In genomic region chr13:55446483-55447105, GRCm38 (mm10) we compare ENCODE assay signal across 8 mouse cellular contexts. TPM values are rescaled to one million over a fixed set of nuclear protein-coding genes. Genes with fewer than 3 reads are reported as not detected.
DNase-seq lines count a peak whose midpoint lies in the region; ATAC-seq and TF ChIP-seq lines count a peak whose summit lies in the region.

No protein-coding gene starts in this region.

- H3K4me3 ChIP-seq in heart, embryonic 13.5 days, result peak overlapping the region; percentile 90
- H3K4me3 ChIP-seq in bone marrow macrophage, adult 2 months (ENCODE audit: insufficient read depth, low read length), result peak overlapping the region; percentile 93
- H3K4me3 ChIP-seq in hindbrain, embryonic 13.5 days, result peak overlapping the region; percentile 80
- H3K4me3 ChIP-seq in midbrain, embryonic 14.5 days (replicated peaks; ENCODE audit: low read depth, low read length), result peak overlapping the region; percentile 82

- H3K27ac ChIP-seq in heart, embryonic 13.5 days (replicated peaks), result no peak overlapping the region; the same call in 1 of the 2 replicates
- 0 out of 2 replicates have a peak overlapping the region, but pooled peaks have one; percentile 40 for H3K27ac ChIP-seq in bone marrow macrophage, adult 2 months (ENCODE audit: insufficient read depth, low read depth, low read length)
- no peak overlapping the region for H3K27ac ChIP-seq in hindbrain, embryonic 13.5 days
- no peak overlapping the region for H3K27ac ChIP-seq in midbrain, embryonic 14.5 days (replicated peaks; ENCODE audit: low read depth, low read length)

- H3K27me3 ChIP-seq in heart, embryonic 13.5 days (replicated peaks), result no peaks in the 10 kb centered on the region
- no peaks in the 10 kb centered on the region for H3K27me3 ChIP-seq in hindbrain, embryonic 13.5 days
- no peaks in the 10 kb centered on the region for H3K27me3 ChIP-seq in midbrain, embryonic 14.5 days (ENCODE audit: control insufficient read depth, insufficient read depth, low read length)

- no peak for ATAC-seq in heart, embryonic 13.5 days (ENCODE audit: extremely low read depth, insufficient number of reproducible peaks, low FRiP score, low TSS enrichment)
- ATAC-seq in hindbrain, embryonic 13.5 days (ENCODE audit: low FRiP score), result no peak
- no peak for ATAC-seq in midbrain, embryonic 14.5 days (ENCODE audit: low FRiP score, low TSS enrichment)

- 66% methylated on average over 6 of the region's 6 CpGs for WGBS in heart, embryonic 13.5 days
- WGBS in hindbrain, embryonic 13.5 days, result 83% methylated on average over 6 of the region's 6 CpGs
- 83% methylated on average over 6 of the region's 6 CpGs for WGBS in midbrain, embryonic 14.5 days

- no peak for TF ChIP-seq CTCF in bone marrow macrophage, adult 2 months (IDR thresholded peaks at IDR 0.05; ENCODE audit: low read depth, low read length)

- no peak for TF ChIP-seq POLR2A in bone marrow macrophage, adult 2 months (IDR thresholded peaks at IDR 0.05; ENCODE audit: borderline replicate concordance, low read depth, low read length)

- peaks cover 26% of the 10 kb centered on the region for H3K36me3 ChIP-seq in heart, embryonic 13.5 days
- peaks cover 24% of the 10 kb centered on the region for H3K36me3 ChIP-seq in hindbrain, embryonic 13.5 days
- H3K36me3 ChIP-seq in midbrain, embryonic 14.5 days (ENCODE audit: control insufficient read depth, insufficient read depth, low read length), result peaks cover 25% of the 10 kb centered on the region

- DNase-seq in heart, postnatal 4 days, result no peak
- no peak for DNase-seq in midbrain, embryonic 14.5 days
- no peak for DNase-seq in left cerebral cortex, adult 9 months (ENCODE audit: low spot score in 2 of 2)
- no peak for DNase-seq in adrenal gland, adult 18-20 months (ENCODE audit: low spot score in 2 of 2)
- DNase-seq in frontal cortex, postnatal 14 days (ENCODE audit: low spot score in 2 of 2), result no peak

- peak overlapping the region; percentile 96 for H3K9ac ChIP-seq in heart, embryonic 13.5 days
- peak overlapping the region; percentile 95 for H3K9ac ChIP-seq in hindbrain, embryonic 13.5 days
- peak overlapping the region; percentile 86; the same call in 1 of the 2 replicates for H3K9ac ChIP-seq in midbrain, embryonic 14.5 days (replicated peaks; ENCODE audit: low read length)

- no peaks in the 10 kb centered on the region for H3K9me3 ChIP-seq in heart, embryonic 13.5 days
- H3K9me3 ChIP-seq in hindbrain, embryonic 13.5 days, result no peaks in the 10 kb centered on the region
- no peaks in the 10 kb centered on the region for H3K9me3 ChIP-seq in midbrain, embryonic 14.5 days (ENCODE audit: control insufficient read depth, low read length)

- peak overlapping the region; percentile 73 for H3K4me2 ChIP-seq in heart, embryonic 13.5 days
- peak overlapping the region; percentile 93 for H3K4me2 ChIP-seq in hindbrain, embryonic 13.5 days
- peak overlapping the region; percentile 89 for H3K4me2 ChIP-seq in midbrain, embryonic 14.5 days (ENCODE audit: low read length)

- peaks cover 38% of the 10 kb centered on the region for H3K4me1 ChIP-seq in heart, embryonic 13.5 days
- H3K4me1 ChIP-seq in bone marrow macrophage, adult 2 months (ENCODE audit: control insufficient read depth, insufficient read depth, low read length), result peaks cover 22% of the 10 kb centered on the region
- peaks cover 38% of the 10 kb centered on the region for H3K4me1 ChIP-seq in hindbrain, embryonic 13.5 days (replicated peaks)
- peaks cover 13% of the 10 kb centered on the region for H3K4me1 ChIP-seq in midbrain, embryonic 14.5 days (ENCODE audit: control insufficient read depth, insufficient read depth, low read length)

RNA-seq across cellular contexts. Expression of gene Grk6, which starts 1.7 kb away (rescaled TPM):
- 16.7 and 17.7 TPM in 2 replicates for polyA plus RNA-seq in heart, embryonic 13.5 days (2015; fragmentation: Nextera tagmentation; extraction: Ambion mirVana)
- total RNA-seq in heart, postnatal 4 days (2021), result 10 to 100 TPM; 29.9 to 31.1 TPM
- polyA plus RNA-seq in bone marrow macrophage, adult 2 months (2012; ENCODE audit: insufficient read depth, insufficient read length, missing spikeins), result 42.1 and 43.0 TPM in 2 replicates
- 27.7 and 31.3 TPM in 2 replicates for polyA plus RNA-seq in hindbrain, embryonic 13.5 days (2015; fragmentation: Nextera tagmentation; extraction: Ambion mirVana)
- 41.8 and 44.0 TPM in 2 replicates for polyA plus RNA-seq in midbrain, embryonic 14.5 days (2014; fragmentation: Nextera tagmentation; extraction: Ambion mirVana)
- total RNA-seq in adrenal gland, adult 18-20 months (2021), result 10 to 100 TPM; 27.1 to 33.1 TPM

RNA-seq across cellular contexts. Expression of gene Prr7, which starts 17.5 kb away (rescaled TPM):
- not detected in 2 replicates for polyA plus RNA-seq in heart, embryonic 13.5 days (2015; fragmentation: Nextera tagmentation; extraction: Ambion mirVana)
- total RNA-seq in heart, postnatal 4 days (2021), result 1 to 10 TPM; 2.1 to 2.3 TPM
- polyA plus RNA-seq in bone marrow macrophage, adult 2 months (2012; ENCODE audit: insufficient read depth, insufficient read length, missing spikeins), result not detected in 2 replicates
- polyA plus RNA-seq in hindbrain, embryonic 13.5 days (2015; fragmentation: Nextera tagmentation; extraction: Ambion mirVana), result 2.6 and 3.2 TPM in 2 replicates
- polyA plus RNA-seq in midbrain, embryonic 14.5 days (2014; fragmentation: Nextera tagmentation; extraction: Ambion mirVana), result 7.0 and 34.3 TPM in 2 replicates
- total RNA-seq in adrenal gland, adult 18-20 months (2021), result 1 to 10 TPM; 1.9 to 2.2 TPM

RNA-seq across cellular contexts. Expression of gene F12, which starts 20.0 kb away (rescaled TPM):
- polyA plus RNA-seq in heart, embryonic 13.5 days (2015; fragmentation: Nextera tagmentation; extraction: Ambion mirVana), result 0.28 and 2.2 TPM in 2 replicates
- total RNA-seq in heart, postnatal 4 days (2021), result not detected
- not detected in 2 replicates for polyA plus RNA-seq in bone marrow macrophage, adult 2 months (2012; ENCODE audit: insufficient read depth, insufficient read length, missing spikeins)
- polyA plus RNA-seq in hindbrain, embryonic 13.5 days (2015; fragmentation: Nextera tagmentation; extraction: Ambion mirVana), result not detected in 2 replicates
- not detected in 2 replicates for polyA plus RNA-seq in midbrain, embryonic 14.5 days (2014; fragmentation: Nextera tagmentation; extraction: Ambion mirVana)
- not detected for total RNA-seq in adrenal gland, adult 18-20 months (2021)

RNA-seq across cellular contexts. Expression of gene Pfn3, which starts 31.6 kb away (rescaled TPM):
- polyA plus RNA-seq in heart, embryonic 13.5 days (2015; fragmentation: Nextera tagmentation; extraction: Ambion mirVana), result not detected in 2 replicates
- total RNA-seq in heart, postnatal 4 days (2021), result not detected
- not detected in 2 replicates for polyA plus RNA-seq in bone marrow macrophage, adult 2 months (2012; ENCODE audit: insufficient read depth, insufficient read length, missing spikeins)
- polyA plus RNA-seq in hindbrain, embryonic 13.5 days (2015; fragmentation: Nextera tagmentation; extraction: Ambion mirVana), result 0.80 TPM in 1 of 2 replicates, not detected in the other
- polyA plus RNA-seq in midbrain, embryonic 14.5 days (2014; fragmentation: Nextera tagmentation; extraction: Ambion mirVana), result 0.59 TPM in 1 of 2 replicates, not detected in the other
- total RNA-seq in adrenal gland, adult 18-20 months (2021), result not detected

RNA-seq across cellular contexts. Expression of gene Dbn1, which starts 41.3 kb away (rescaled TPM):
- 83.8 and 84.9 TPM in 2 replicates for polyA plus RNA-seq in heart, embryonic 13.5 days (2015; fragmentation: Nextera tagmentation; extraction: Ambion mirVana)
- 10 to 100 TPM; 64.5 to 66.8 TPM for total RNA-seq in heart, postnatal 4 days (2021)
- 0.62 and 1.2 TPM in 2 replicates for polyA plus RNA-seq in bone marrow macrophage, adult 2 months (2012; ENCODE audit: insufficient read depth, insufficient read length, missing spikeins)
- polyA plus RNA-seq in hindbrain, embryonic 13.5 days (2015; fragmentation: Nextera tagmentation; extraction: Ambion mirVana), result 615 and 625 TPM in 2 replicates
- 509 and 557 TPM in 2 replicates for polyA plus RNA-seq in midbrain, embryonic 14.5 days (2014; fragmentation: Nextera tagmentation; extraction: Ambion mirVana)
- total RNA-seq in adrenal gland, adult 18-20 months (2021), result 10 to 100 TPM; 11.1 to 16.2 TPM
